Mouse (Mus musculus): Measurements from ENCODE around the gene Alkbh5. TPM values are rescaled to one million over a fixed set of nuclear protein-coding genes. Genes with fewer than 3 reads are reported as not detected.
"Not testable (repeated sequence)": the region's sequence is repeated elsewhere in the genome, so short reads cannot be mapped to it uniquely, and the experiment has no call there.

The Alkbh5 gene
- polyA plus RNA-seq, 1 experiment from 2014 or later, result 30.1 TPM

DNA sequence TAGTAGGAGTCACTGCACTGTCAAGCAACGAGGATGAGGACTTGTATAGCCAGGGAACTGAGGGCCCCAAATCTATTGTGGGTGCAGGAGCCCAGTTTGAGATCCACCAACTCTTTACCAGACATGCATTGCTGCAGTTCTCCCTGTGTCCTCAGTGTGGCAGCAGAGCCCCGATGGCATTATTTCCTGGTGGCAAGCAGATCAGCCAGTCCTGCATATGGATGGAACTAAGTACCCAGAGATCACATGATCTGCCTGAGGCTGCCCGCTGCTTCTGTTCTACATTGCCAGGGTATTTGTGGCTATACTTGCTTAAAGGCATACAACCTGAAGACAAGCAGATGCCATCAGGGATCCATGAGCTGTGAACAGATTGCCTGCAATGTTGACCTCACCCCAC lies 23.2 kb downstream of the Alkbh5 start:
- H3K27me3 ChIP-seq (replicated peaks; ENCODE audit: control insufficient read depth, insufficient read depth, low read length), result no peaks in the 10 kb centered on the region
- no peaks in the 10 kb centered on the region for H3K9me3 ChIP-seq (ENCODE audit: control insufficient read depth, low read length)
- no peak overlapping the region for H3K4me2 ChIP-seq (ENCODE audit: low read depth, low read length)
- H3K4me1 ChIP-seq (ENCODE audit: control insufficient read depth, insufficient read depth, low read length), result no peaks in the 10 kb centered on the region
- no peak overlapping the region for H3K4me3 ChIP-seq (ENCODE audit: low read depth, low read length)
- no peak overlapping the region for H3K27ac ChIP-seq (replicated peaks; ENCODE audit: low read depth, low read length)
- 9% methylated on average over 3 of the region's 3 CpGs for WGBS
- ATAC-seq (ENCODE audit: low read depth), result peak; percentile 26; the same call in 1 of the 2 replicates
- peaks cover 47% of the 10 kb centered on the region for H3K36me3 ChIP-seq (ENCODE audit: control insufficient read depth, insufficient read depth, low read length)
- DNase-seq (ENCODE audit: low spot score), result peak; percentile 55
- H3K9ac ChIP-seq (ENCODE audit: low read depth, low read length), result no peak overlapping the region; the same call in 1 of the 2 replicates

DNA sequence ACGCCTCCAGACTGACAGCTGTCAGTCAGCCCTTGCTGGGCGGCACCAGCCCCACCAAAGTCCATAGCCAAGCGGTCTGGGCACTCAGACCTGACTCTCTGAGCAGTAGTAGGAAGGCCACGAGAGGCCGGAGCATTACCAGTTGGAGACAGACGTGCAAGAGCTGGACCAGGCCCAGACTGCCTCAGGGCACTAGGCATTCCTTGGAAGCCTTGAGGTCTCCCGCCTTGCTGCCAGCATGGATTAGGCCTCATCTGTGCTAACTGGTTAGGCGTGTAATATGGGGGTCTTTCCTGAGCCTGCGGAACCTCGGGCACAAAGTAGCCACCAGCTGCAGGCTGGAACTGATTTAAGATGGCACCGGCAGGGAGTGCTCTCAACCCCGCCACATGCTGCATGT lies 37.8 kb downstream of the Alkbh5 start:
- not testable (repeated sequence) for H3K4me2 ChIP-seq (ENCODE audit: low read depth, low read length); DNase-seq (ENCODE audit: low spot score); H3K4me3 ChIP-seq (ENCODE audit: low read depth, low read length); ATAC-seq (ENCODE audit: low read depth); H3K27me3 ChIP-seq (replicated peaks; ENCODE audit: control insufficient read depth, insufficient read depth, low read length); H3K36me3 ChIP-seq (ENCODE audit: control insufficient read depth, insufficient read depth, low read length); H3K4me1 ChIP-seq (ENCODE audit: control insufficient read depth, insufficient read depth, low read length); H3K27ac ChIP-seq (replicated peaks; ENCODE audit: low read depth, low read length); H3K9ac ChIP-seq (ENCODE audit: low read depth, low read length); H3K9me3 ChIP-seq (ENCODE audit: control insufficient read depth, low read length)
- WGBS, result 66% methylated on average over 5 of the region's 12 CpGs

Other genes with a start within 250 kb of the Alkbh5 start
- 21.8 and 23.4 TPM in 2 replicates for gene Tom1l2, start 183.5 kb upstream of the Alkbh5 start, polyA plus RNA-seq (2014; fragmentation: Nextera tagmentation; extraction: Ambion mirVana)
- gene Drc3, start 183.1 kb upstream of the Alkbh5 start, polyA plus RNA-seq (2014; fragmentation: Nextera tagmentation; extraction: Ambion mirVana), result 4.2 and 7.9 TPM in 2 replicates
- 26.3 and 26.5 TPM in 2 replicates for gene Gid4, start 119.2 kb upstream of the Alkbh5 start, polyA plus RNA-seq (2014; fragmentation: Nextera tagmentation; extraction: Ambion mirVana)
- 42.9 and 44.0 TPM in 2 replicates for gene Atpaf2, start 117.9 kb upstream of the Alkbh5 start, polyA plus RNA-seq (2014; fragmentation: Nextera tagmentation; extraction: Ambion mirVana)
- 95.2 and 110 TPM in 2 replicates for gene Drg2, start 81.8 kb upstream of the Alkbh5 start, polyA plus RNA-seq (2014; fragmentation: Nextera tagmentation; extraction: Ambion mirVana)
- gene Myo15, start 67.0 kb upstream of the Alkbh5 start, polyA plus RNA-seq (2014; fragmentation: Nextera tagmentation; extraction: Ambion mirVana), result 0.24 and 0.43 TPM in 2 replicates
- gene Llgl1, start 163.3 kb downstream of the Alkbh5 start, polyA plus RNA-seq (2014; fragmentation: Nextera tagmentation; extraction: Ambion mirVana), result 49.7 and 57.8 TPM in 2 replicates
- 76.1 and 76.9 TPM in 2 replicates for gene Flii, start 190.9 kb downstream of the Alkbh5 start, polyA plus RNA-seq (2014; fragmentation: Nextera tagmentation; extraction: Ambion mirVana)
- gene Mief2, start 192.0 kb downstream of the Alkbh5 start, polyA plus RNA-seq (2014; fragmentation: Nextera tagmentation; extraction: Ambion mirVana), result 17.3 and 18.8 TPM in 2 replicates
- gene Top3a, start 241.0 kb downstream of the Alkbh5 start, polyA plus RNA-seq (2014; fragmentation: Nextera tagmentation; extraction: Ambion mirVana), result 12.1 and 16.4 TPM in 2 replicates
- gene Smcr8, start 241.1 kb downstream of the Alkbh5 start, polyA plus RNA-seq (2014; fragmentation: Nextera tagmentation; extraction: Ambion mirVana), result 7.2 and 8.7 TPM in 2 replicates

Data from embryonic facial prominence, embryonic 14.5 days (tissue).